Mouse (Mus musculus): Measurements from ENCODE around the gene Ccdc62. TPM values are rescaled to one million over a fixed set of nuclear protein-coding genes. Genes with fewer than 3 reads are reported as not detected.
A peak's percentile ranks its signal among the peaks of the same experiment; 100 is the strongest.

Ccdc62 gene
- total and polyA plus RNA-seq, 2 experiments from 2014 or later: 3.7 TPM

GRCm38 (mm10) chr5:123891669-123892068 is 38.8 kb upstream of the Ccdc62 start:
- 54% methylated on average over 6 of the region's 6 CpGs for WGBS
- no peak; the same call in 1 of the 2 replicates for ATAC-seq
- no peaks in the 10 kb centered on the region for H3K36me3 ChIP-seq (ENCODE audit: insufficient read depth)
- peak; percentile 67 for DNase-seq
- no peak overlapping the region for H3K9ac ChIP-seq
- peak overlapping the region; percentile 8; the same call in 1 of the 2 replicates for H3K4me2 ChIP-seq (ENCODE audit: low read depth)
- H3K27ac ChIP-seq (ENCODE audit: low read depth, low read length): no peak overlapping the region
- no peaks in the 10 kb centered on the region for H3K9me3 ChIP-seq (ENCODE audit: low read length)
- H3K27me3 ChIP-seq (ENCODE audit: insufficient read depth, low read length): no peaks in the 10 kb centered on the region
- TF ChIP-seq CTCF (IDR thresholded peaks at IDR 0.05; ENCODE audit: low read depth): no peak
- H3K4me1 ChIP-seq (ENCODE audit: insufficient read depth): no peaks in the 10 kb centered on the region
- H3K4me3 ChIP-seq (ENCODE audit: low read depth, low read length): no peak overlapping the region

GRCm38 (mm10) chr5:123893520-123893919 is 37.0 kb upstream of the Ccdc62 start:
- H3K4me1 ChIP-seq (ENCODE audit: insufficient read depth): no peaks in the 10 kb centered on the region
- no peak overlapping the region for H3K4me3 ChIP-seq (ENCODE audit: low read depth, low read length)
- DNase-seq: no peak
- no peak overlapping the region for H3K4me2 ChIP-seq (ENCODE audit: low read depth)
- no peaks in the 10 kb centered on the region for H3K36me3 ChIP-seq (ENCODE audit: insufficient read depth)
- 93% methylated on average over 5 of the region's 5 CpGs for WGBS
- H3K9ac ChIP-seq: no peak overlapping the region
- ATAC-seq: no peak
- H3K27ac ChIP-seq (ENCODE audit: low read depth, low read length): no peak overlapping the region
- no peak for TF ChIP-seq CTCF (IDR thresholded peaks at IDR 0.05; ENCODE audit: low read depth)
- H3K27me3 ChIP-seq (ENCODE audit: insufficient read depth, low read length): no peaks in the 10 kb centered on the region
- H3K9me3 ChIP-seq (ENCODE audit: low read length): no peaks in the 10 kb centered on the region

GRCm38 (mm10) chr5:123896395-123896794 is 34.1 kb upstream of the Ccdc62 start:
- 82% methylated on average over 11 of the region's 11 CpGs for WGBS
- H3K4me3 ChIP-seq (ENCODE audit: low read depth, low read length): no peak overlapping the region
- H3K27me3 ChIP-seq (ENCODE audit: insufficient read depth, low read length): no peaks in the 10 kb centered on the region
- ATAC-seq (no peak), DNase-seq (no peak)
- no peaks in the 10 kb centered on the region for H3K36me3 ChIP-seq (ENCODE audit: insufficient read depth)
- H3K4me1 ChIP-seq (ENCODE audit: insufficient read depth): no peaks in the 10 kb centered on the region
- no peak overlapping the region for H3K9ac ChIP-seq
- no peak overlapping the region for H3K27ac ChIP-seq (ENCODE audit: low read depth, low read length)
- no peak overlapping the region for H3K4me2 ChIP-seq (ENCODE audit: low read depth)
- no peaks in the 10 kb centered on the region for H3K9me3 ChIP-seq (ENCODE audit: low read length)
- no peak for TF ChIP-seq CTCF (IDR thresholded peaks at IDR 0.05; ENCODE audit: low read depth)

- TF ChIP-seq CTCF (IDR thresholded peaks at IDR 0.05; ENCODE audit: low read depth): no peak
- no peak overlapping the region for H3K4me2 ChIP-seq (ENCODE audit: low read depth)
- no peaks in the 10 kb centered on the region for H3K36me3 ChIP-seq (ENCODE audit: insufficient read depth)
- 85% methylated on average over 13 of the region's 13 CpGs for WGBS
- no peaks in the 10 kb centered on the region for H3K27me3 ChIP-seq (ENCODE audit: insufficient read depth, low read length)
- no peak overlapping the region for H3K4me3 ChIP-seq (ENCODE audit: low read depth, low read length)
- H3K27ac ChIP-seq (ENCODE audit: low read depth, low read length): no peak overlapping the region
- no peak overlapping the region for H3K9ac ChIP-seq
- no peaks in the 10 kb centered on the region for H3K9me3 ChIP-seq (ENCODE audit: low read length)
- DNase-seq (no peak), ATAC-seq (no peak)
- H3K4me1 ChIP-seq (ENCODE audit: insufficient read depth): no peaks in the 10 kb centered on the region
Observed at GRCm38 (mm10) chr5:123897352-123897751, 33.1 kb upstream of the Ccdc62 start.

GRCm38 (mm10) chr5:123904059-123904672 is 26.3 kb upstream of the Ccdc62 start:
- Histone ChIP-seq H3K4me3 (ENCODE audit: low read depth, low read length) (no peak overlapping the region), H3K4me1 (ENCODE audit: insufficient read depth) (peaks cover 9% of the 10 kb centered on the region; the same call in 1 of the 2 replicates), H3K27ac (ENCODE audit: low read depth, low read length) (no peak overlapping the region), H3K9me3 (ENCODE audit: low read length) (no peaks in the 10 kb centered on the region), H3K27me3 (ENCODE audit: insufficient read depth, low read length) (no peaks in the 10 kb centered on the region), H3K9ac (no peak overlapping the region), H3K4me2 (ENCODE audit: low read depth) (no peak overlapping the region), H3K36me3 (ENCODE audit: insufficient read depth) (peaks cover 10% of the 10 kb centered on the region; the same call in 1 of the 2 replicates)
- DNase-seq: no peak
- TF ChIP-seq CTCF (IDR thresholded peaks at IDR 0.05; ENCODE audit: low read depth): no peak
- 79% methylated on average over 11 of the region's 11 CpGs for WGBS
- no peak for ATAC-seq

GRCm38 (mm10) chr5:123906146-123906975 is 24.1 kb upstream of the Ccdc62 start:
- peaks cover 9% of the 10 kb centered on the region; the same call in 1 of the 2 replicates for H3K4me1 ChIP-seq (ENCODE audit: insufficient read depth)
- no peak for ATAC-seq
- H3K36me3 ChIP-seq (ENCODE audit: insufficient read depth): peaks cover 15% of the 10 kb centered on the region; the same call in 1 of the 2 replicates
- peak overlapping the region; percentile 39 for H3K9ac ChIP-seq
- no peak for DNase-seq
- H3K27me3 ChIP-seq (ENCODE audit: insufficient read depth, low read length): no peaks in the 10 kb centered on the region
- H3K4me2 ChIP-seq (ENCODE audit: low read depth): peak overlapping the region; percentile 87
- H3K4me3 ChIP-seq (ENCODE audit: low read depth, low read length): peak overlapping the region; percentile 64
- H3K9me3 ChIP-seq (ENCODE audit: low read length): no peaks in the 10 kb centered on the region
- no peak for TF ChIP-seq CTCF (IDR thresholded peaks at IDR 0.05; ENCODE audit: low read depth)
- WGBS: 67% methylated on average over 17 of the region's 17 CpGs
- H3K27ac ChIP-seq (ENCODE audit: low read depth, low read length): no peak overlapping the region

Data from forebrain, postnatal 0 days (tissue).